Mouse (Mus musculus) adrenal gland, postnatal 14 days (tissue): ENCODE results near the gene Rab19. TPM values are rescaled to one million over a fixed set of nuclear protein-coding genes. Genes with fewer than 3 reads are reported as not detected.
"Not testable (repeated sequence)": the region's sequence is repeated elsewhere in the genome, so short reads cannot be mapped to it uniquely, and the experiment has no call there.

Experiments
- DNase-seq: peaks from one replicate; pipeline ENCODE4 v3.0.0; 2021; ENCODE audit warnings: mixed read lengths
- total RNA-seq: library from RNA; stranded (reverse); gene quantifications from 2 replicates; pipeline ENCODE4 v1.2.3, GENCODE M21; 2021

Gene Rab19
- total RNA-seq, 1 experiment from 2014 or later: 0.48 TPM

DNA sequence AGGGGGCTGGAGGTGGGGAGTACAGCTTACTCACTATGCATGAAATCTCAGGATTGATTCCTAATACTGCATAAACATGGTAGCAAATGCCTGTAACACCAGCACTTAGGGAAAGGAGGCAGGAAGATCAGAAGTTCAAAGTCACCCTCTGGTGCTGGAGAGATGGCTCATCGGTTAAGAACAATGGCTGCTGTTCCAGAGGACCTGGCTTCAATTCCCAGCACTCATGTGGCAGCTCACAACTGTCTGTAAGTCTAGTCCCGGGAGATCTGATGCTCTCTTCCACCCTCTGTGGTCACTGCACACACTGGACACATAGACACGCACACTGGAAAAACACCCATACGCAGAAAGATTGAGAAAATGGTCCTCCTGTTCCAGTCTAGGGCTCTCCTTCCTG lies 52.2 kb downstream of the Rab19 start:
- no peak for DNase-seq

DNA sequence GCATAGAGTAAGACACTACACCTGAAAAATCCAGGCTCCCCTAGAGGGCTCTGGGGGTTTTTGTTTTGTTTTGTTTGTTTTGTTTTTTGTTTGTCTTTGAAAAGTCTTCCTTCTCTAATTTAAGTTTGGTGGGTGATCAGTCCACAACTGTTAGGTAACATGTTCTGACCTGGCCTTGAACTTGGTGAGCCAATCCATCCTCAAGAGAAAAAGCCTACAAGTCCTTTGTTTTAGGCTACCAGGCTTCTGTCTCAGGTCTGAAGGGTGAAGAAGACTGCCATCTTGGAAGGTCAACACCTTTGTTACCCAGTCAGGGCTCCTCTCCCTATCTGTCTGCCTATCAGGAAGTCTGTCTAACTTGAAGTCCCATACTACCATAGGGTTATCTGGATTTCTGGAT lies 52.7 kb downstream of the Rab19 start:
- DNase-seq: no peak

DNA sequence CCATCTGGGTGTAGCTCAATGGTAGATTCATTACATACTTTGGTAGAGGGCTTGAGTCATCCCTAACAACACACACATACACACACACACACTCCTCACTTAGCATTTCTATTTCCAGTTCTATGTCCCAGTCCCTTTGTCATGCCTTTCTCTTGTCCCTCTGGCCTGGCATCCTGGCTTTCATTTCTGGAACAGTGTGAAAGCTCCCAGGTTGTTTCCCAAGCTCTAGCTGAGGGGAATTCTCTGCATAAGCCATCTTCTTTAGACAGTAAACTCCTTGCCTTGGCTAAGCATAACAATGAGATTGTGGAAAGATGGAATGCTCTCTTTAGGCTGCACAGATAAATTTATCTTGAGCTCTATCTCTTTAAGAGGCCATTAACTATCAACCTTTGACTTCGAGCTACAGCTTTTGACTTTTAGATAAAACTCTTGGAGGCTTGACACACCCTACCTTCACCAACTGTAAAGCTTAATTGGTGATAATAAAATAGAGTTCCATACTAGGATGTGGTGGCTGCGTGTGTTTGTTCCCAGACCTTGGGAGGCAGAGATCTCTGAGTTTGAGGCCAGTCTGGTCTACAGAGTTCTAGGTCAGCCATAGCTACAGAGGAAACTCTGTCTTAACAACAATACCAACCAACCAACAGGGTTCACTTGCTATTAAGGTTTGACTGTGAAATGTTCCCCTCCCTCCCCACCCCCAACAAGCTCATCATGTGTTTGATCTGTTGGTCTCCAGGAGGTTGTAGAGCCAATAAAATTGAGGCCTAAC lies 53.3 kb downstream of the Rab19 start:
- DNase-seq: no peak

DNA sequence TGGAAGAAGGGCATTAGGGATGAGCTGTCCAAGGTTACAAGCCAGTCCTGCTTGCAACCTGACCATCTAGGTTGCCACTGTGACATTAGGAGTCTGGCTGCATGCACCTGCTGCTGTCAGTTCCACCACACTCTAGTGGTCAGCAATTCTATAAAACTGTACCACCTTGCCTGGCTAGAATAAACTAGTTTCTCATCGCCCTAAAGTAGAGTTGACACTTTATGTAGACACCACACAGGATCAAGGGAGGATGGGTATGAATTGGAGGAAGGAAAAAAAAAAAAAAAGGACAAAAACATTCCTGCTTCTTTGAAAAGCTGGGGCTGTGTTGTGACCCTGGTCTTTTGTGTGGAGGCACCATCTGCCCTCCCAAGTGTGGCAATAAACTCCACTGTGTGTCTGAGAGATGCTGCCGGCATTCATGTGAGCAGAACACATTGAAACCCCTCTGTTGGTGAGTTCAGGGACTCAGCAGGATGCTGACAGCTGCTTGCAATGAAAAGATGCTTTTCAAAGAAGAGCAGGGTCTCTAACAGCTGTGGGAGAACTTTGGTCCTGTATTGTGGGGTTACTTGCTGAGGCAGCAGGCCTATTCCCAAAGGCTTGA lies 54.0 kb downstream of the Rab19 start:
- no peak for DNase-seq

DNA sequence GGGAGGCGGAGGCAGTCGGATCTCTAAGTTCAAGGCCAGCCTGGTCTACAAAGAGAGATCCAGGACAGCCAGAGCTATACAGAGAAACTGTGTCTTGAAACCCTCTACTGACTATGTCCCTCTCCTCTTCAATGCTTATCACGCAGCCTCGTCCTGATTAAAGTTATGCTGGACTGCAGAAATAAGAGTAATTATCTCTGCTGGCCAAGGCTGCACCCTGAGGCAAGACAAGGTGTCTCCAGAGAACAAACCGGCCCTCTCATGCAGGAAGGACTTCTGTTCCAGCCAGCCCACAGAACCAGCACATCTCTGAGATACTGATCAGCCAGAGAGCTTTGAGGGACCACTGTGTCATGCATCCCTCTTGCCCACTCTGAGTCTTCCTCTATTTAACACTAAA lies 54.9 kb downstream of the Rab19 start:
- no peak for DNase-seq

DNA sequence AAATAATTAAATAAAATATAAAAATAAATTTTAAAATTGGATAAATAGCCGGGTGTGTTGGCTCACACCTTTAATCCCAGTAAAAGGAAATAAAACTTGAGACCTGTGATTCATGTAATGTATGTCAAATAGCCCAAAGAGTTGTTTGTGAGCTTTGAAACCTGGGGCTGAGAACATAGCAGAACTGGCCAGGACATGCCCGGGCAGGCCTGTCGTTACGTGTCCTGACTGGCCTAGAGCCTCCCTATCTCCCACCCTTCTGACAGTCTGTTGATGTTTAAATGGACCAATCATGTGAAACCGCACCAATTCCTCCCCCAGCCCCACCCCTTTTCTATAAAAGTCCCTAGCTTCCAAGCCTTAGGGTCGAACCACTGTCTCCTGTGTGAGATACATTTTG lies 56.5 kb downstream of the Rab19 start:
- DNase-seq: not testable (repeated sequence)

Other genes with a start within 250 kb of the Rab19 start
- gene Kdm7a, start 174.4 kb upstream of the Rab19 start, total RNA-seq: 17.0 and 19.5 TPM in 2 replicates
- gene Slc37a3, start 3.5 kb upstream of the Rab19 start, total RNA-seq: 32.3 and 36.5 TPM in 2 replicates
- gene Mkrn1, start 39.3 kb downstream of the Rab19 start, total RNA-seq: 94.2 and 101 TPM in 2 replicates
- 11.7 and 14.4 TPM in 2 replicates for gene Dennd2a, start 176.7 kb downstream of the Rab19 start, total RNA-seq
- 23.5 and 28.0 TPM in 2 replicates for gene Adck2, start 192.7 kb downstream of the Rab19 start, total RNA-seq
- gene Gm42420, start 204.6 kb downstream of the Rab19 start, total RNA-seq: 1.5 and 1.8 TPM in 2 replicates
- gene Ndufb2, start 211.4 kb downstream of the Rab19 start, total RNA-seq: 288 and 312 TPM in 2 replicates